Mouse (Mus musculus) heart, adult 2 months (tissue): ENCODE measurements around the gene Otop2. TPM values are rescaled to one million over a fixed set of nuclear protein-coding genes. Genes with fewer than 3 reads are reported as not detected.

Source experiments
- DNase-seq, 2 experiments: peaks; one replicate each; pipeline ENCODE4 v3.0.0; 2021
- H3K27ac ChIP-seq: fragments of 200-600 bp; 2 replicates; pipeline ENCODE4 v1.8.1; 2022
- H3K27me3 ChIP-seq: fragments of 200-500 bp; 2 replicates; pipeline ENCODE4 v1.6.1; 2012; ENCODE audit warnings: mild to moderate bottlenecking, low read length, inconsistent platforms, mixed read lengths; ENCODE audit not compliant: control insufficient read depth, insufficient read depth
- H3K36me3 ChIP-seq: fragments of 200-500 bp; 2 replicates; pipeline ENCODE4 v1.6.1; 2012; ENCODE audit warnings: low read length, inconsistent platforms; ENCODE audit not compliant: control insufficient read depth, insufficient read depth
- H3K4me1 ChIP-seq: fragments of 200-500 bp; 2 replicates; pipeline ENCODE4 v1.6.1; 2011; ENCODE audit warnings: low read length; ENCODE audit not compliant: control insufficient read depth, insufficient read depth
- H3K4me3 ChIP-seq: fragments of 200-600 bp; 2 replicates; pipeline ENCODE4 v1.8.1; 2022
- H3K79me2 ChIP-seq: fragments of 200-500 bp; replicated peaks from 2 replicates; pipeline ENCODE4 v1.6.1; 2012; ENCODE audit warnings: mild to moderate bottlenecking, inconsistent platforms, low read length, moderate library complexity, mixed read lengths; ENCODE audit not compliant: control insufficient read depth, insufficient read depth
- H3K9ac ChIP-seq: fragments of 200-500 bp; 2 replicates; pipeline ENCODE4 v1.6.1; 2012; ENCODE audit warnings: low read depth, mild to moderate bottlenecking, control low read depth, inconsistent platforms, low read length, mixed read lengths
- CTCF ChIP-seq: fragments of 200-600 bp; IDR thresholded peaks from 2 replicates; pipeline ENCODE4 v1.8.1; 2022; ENCODE audit warnings: antibody characterized with exemption, mild to moderate bottlenecking, moderate library complexity
- EP300 ChIP-seq: fragments of 200-500 bp; IDR thresholded peaks from 2 replicates; pipeline ENCODE4 v1.6.1; 2011; ENCODE audit warnings: low read depth, low read length, control low read depth; ENCODE audit not compliant: insufficient read depth
- POLR2A ChIP-seq: fragments of 200-500 bp; IDR thresholded peaks from 2 replicates; pipeline ENCODE4 v1.6.1; 2011; ENCODE audit warnings: mild to moderate bottlenecking, low read depth, low read length, control low read depth; ENCODE audit not compliant: insufficient read depth
- WGBS: fragments of 180-500 bp; shearing (Covaris S2); methylation state at CpG from one replicate; pipeline ENCODE4 v1.1.7; 2018; 5-methylcytosine and 5-hydroxymethylcytosine counted together
- intact Hi-C: fragments of 180-260 bp; cut with DNase I; formaldehyde crosslinking; loops from one replicate; pipeline ENCODE4 v1.15.1; 2025
- polyA plus RNA-seq: library from polyadenylated mRNA; depleted of rRNA; stranded (reverse); fragments of >200 nt; gene quantifications from 2 replicates; pipeline ENCODE4 v1.2.3, GENCODE M21; 2012
- total RNA-seq, 2 experiments: library from RNA; stranded (reverse); gene quantifications; 2 replicates each; pipeline ENCODE4 v1.2.3; 2021

Otop2 gene
- total and polyA plus RNA-seq, 3 experiments: not detected

- Histone ChIP-seq H3K9ac (no peak overlapping the region), H3K79me2 (no peaks in the 10 kb centered on the region), H3K4me1 (no peaks in the 10 kb centered on the region; the same call in 1 of the 2 replicates), H3K4me3 (no peak overlapping the region), H3K27me3 (0 out of 2 replicates have a peak, but pooled peaks cover 3% of the 10 kb centered on the region), H3K27ac (no peak overlapping the region), H3K36me3 (no peaks in the 10 kb centered on the region)
- no peak for TF ChIP-seq EP300
- TF ChIP-seq POLR2A: no peak
- TF ChIP-seq CTCF: no peak
- intact Hi-C loops: no loop called here
- 80% methylated on average over 3 of the region's 3 CpGs for WGBS
- no peak for DNase-seq
Observed at GRCm38 (mm10) chr11:115364136-115364535, 57.2 kb downstream of the Otop2 start.

GRCm38 (mm10) chr11:115366039-115366705 lies 59.2 kb downstream of the Otop2 start:
- peak overlapping the region; percentile 20; the same call in 1 of the 2 replicates for H3K27ac ChIP-seq
- no peaks in the 10 kb centered on the region for H3K36me3 ChIP-seq
- H3K4me1 ChIP-seq: no peaks in the 10 kb centered on the region; the same call in 1 of the 2 replicates
- TF ChIP-seq CTCF (no peak), EP300 (no peak), POLR2A (no peak)
- intact Hi-C loops: no loop called here
- WGBS: 53% methylated on average over 7 of the region's 7 CpGs
- H3K79me2 ChIP-seq: no peaks in the 10 kb centered on the region
- H3K27me3 ChIP-seq: 0 out of 2 replicates have a peak, but pooled peaks cover 3% of the 10 kb centered on the region
- peak in 1 of 2 experiments; percentile 23 for DNase-seq
- H3K9ac ChIP-seq: no peak overlapping the region
- no peak overlapping the region for H3K4me3 ChIP-seq

GRCm38 (mm10) chr11:115366706-115367394 lies 59.9 kb downstream of the Otop2 start:
- H3K27me3 ChIP-seq: 0 out of 2 replicates have a peak, but pooled peaks cover 3% of the 10 kb centered on the region
- no peak for DNase-seq
- no peaks in the 10 kb centered on the region for H3K79me2 ChIP-seq
- H3K9ac ChIP-seq: peak overlapping the region; percentile 75
- TF ChIP-seq CTCF (no peak), POLR2A (no peak), EP300 (no peak)
- WGBS: 8% methylated on average over 28 of the region's 28 CpGs
- H3K36me3 ChIP-seq: no peaks in the 10 kb centered on the region
- peak overlapping the region; percentile 70 for H3K4me3 ChIP-seq
- H3K27ac ChIP-seq: peak overlapping the region; percentile 57
- intact Hi-C loops: no loop called here
- H3K4me1 ChIP-seq: no peaks in the 10 kb centered on the region; the same call in 1 of the 2 replicates

GRCm38 (mm10) chr11:115367395-115367944 lies 60.5 kb downstream of the Otop2 start, which contains the start of gene Hid1:
TSS of gene Hid1 (minus strand) at chr11:115367756.
- Histone ChIP-seq H3K27ac (peak within 1 kb of the TSS; percentile 57), H3K9ac (peak within 1 kb of the TSS; percentile 75), H3K4me3 (peak within 1 kb of the TSS; percentile 70), H3K4me1 (no peaks in the 10 kb centered on the region; the same call in 1 of the 2 replicates), H3K27me3 (0 out of 2 replicates have a peak, but pooled peaks cover 3% of the 10 kb centered on the region), H3K79me2 (no peaks in the 10 kb centered on the region), H3K36me3 (no peaks in the 10 kb centered on the region)
- WGBS: under 1% methylated on average over 39 of the region's 39 CpGs
- peak; percentile 86 to 90 for DNase-seq
- TF ChIP-seq POLR2A: 0 out of 2 replicates have a peak, but pooled peaks have one; percentile 33
- TF ChIP-seq EP300: no peak
- no peak for TF ChIP-seq CTCF
- intact Hi-C loops: no loop called here

GRCm38 (mm10) chr11:115370368-115370767 lies 63.4 kb downstream of the Otop2 start:
- intact Hi-C loops: no loop called here
- H3K9ac ChIP-seq: no peak overlapping the region
- TF ChIP-seq EP300 (no peak), POLR2A (no peak), CTCF (no peak)
- no peak overlapping the region for H3K27ac ChIP-seq
- 71% methylated on average over 7 of the region's 7 CpGs for WGBS
- 0 out of 2 replicates have a peak, but pooled peaks cover 3% of the 10 kb centered on the region for H3K27me3 ChIP-seq
- H3K36me3 ChIP-seq: no peaks in the 10 kb centered on the region
- DNase-seq: no peak
- H3K79me2 ChIP-seq: no peaks in the 10 kb centered on the region
- H3K4me1 ChIP-seq: peaks cover 4% of the 10 kb centered on the region
- no peak overlapping the region for H3K4me3 ChIP-seq
